Mouse (Mus musculus): ENCODE data around the gene Tnfrsf8. TPM values are rescaled to one million over a fixed set of nuclear protein-coding genes. Genes with fewer than 3 reads are reported as not detected.
A peak's percentile ranks its signal among the peaks of the same experiment; 100 is the strongest.

Gene Tnfrsf8
- polyA plus RNA-seq, 1 experiment from 2014 or later, result 0.05 TPM

DNA sequence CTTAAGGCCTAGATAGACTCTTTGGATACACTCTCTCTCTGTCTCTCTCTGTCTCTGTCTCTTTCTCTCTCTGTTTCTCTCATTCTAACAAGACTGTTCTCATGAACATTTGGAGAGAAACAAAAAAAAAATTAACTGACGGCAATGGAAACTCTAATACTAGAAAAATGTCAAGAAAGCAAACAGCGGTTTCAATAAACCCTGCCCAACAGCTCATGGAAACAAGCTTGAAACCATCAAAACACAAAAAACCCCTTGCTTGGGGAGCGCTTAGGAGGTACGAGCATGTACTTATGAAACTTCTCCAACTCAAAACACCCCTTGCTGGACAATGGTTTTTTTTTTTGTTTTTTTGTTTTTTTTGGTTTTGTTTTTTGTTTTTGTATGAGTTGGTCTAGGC lies 30.3 kb downstream of the Tnfrsf8 start:
- no peaks in the 10 kb centered on the region for H3K4me1 ChIP-seq (ENCODE audit: insufficient read depth, low read depth, low read length)
- no peak overlapping the region for H3K9ac ChIP-seq (replicated peaks; ENCODE audit: low read depth)
- H3K4me2 ChIP-seq (replicated peaks; ENCODE audit: low read depth, low read length), result no peak overlapping the region
- TF ChIP-seq CTCF (IDR thresholded peaks at IDR 0.05) (no peak), EP300 (IDR thresholded peaks at IDR 0.05) (no peak)
- H3K36me3 ChIP-seq (ENCODE audit: insufficient read depth, low read length), result no peaks in the 10 kb centered on the region
- 89% methylated on average over 4 of the region's 4 CpGs for WGBS
- no peaks in the 10 kb centered on the region for H3K9me3 ChIP-seq (ENCODE audit: low read length)
- DNase-seq (ENCODE audit: low spot score) (no peak), ATAC-seq (no peak)
- H3K4me3 ChIP-seq (ENCODE audit: low read depth, low read length), result no peak overlapping the region
- no peak overlapping the region for H3K27ac ChIP-seq (ENCODE audit: low read length)
- H3K27me3 ChIP-seq (replicated peaks; ENCODE audit: insufficient read depth, low read length), result no peaks in the 10 kb centered on the region

DNA sequence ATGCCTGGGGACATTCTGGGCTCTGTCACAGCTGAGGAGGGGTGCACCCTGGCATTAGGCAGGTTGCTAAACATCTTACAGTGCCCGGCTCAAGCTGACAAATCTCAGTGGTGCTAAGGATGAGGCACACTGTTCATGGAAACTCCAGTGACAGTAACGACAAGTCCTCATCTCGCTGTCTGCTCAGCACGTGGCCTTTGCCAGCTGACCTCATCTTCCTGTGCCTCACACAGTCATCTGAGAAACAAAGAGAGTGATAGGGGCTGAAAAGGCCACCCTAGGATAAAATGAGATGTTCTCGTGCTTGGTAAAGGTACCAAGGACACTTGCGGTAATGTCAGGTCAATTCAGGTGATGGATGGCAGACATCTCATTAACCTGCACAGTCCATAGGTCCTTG lies 31.5 kb downstream of the Tnfrsf8 start:
- no peak for TF ChIP-seq EP300 (IDR thresholded peaks at IDR 0.05)
- TF ChIP-seq CTCF (IDR thresholded peaks at IDR 0.05), result no peak
- Histone ChIP-seq H3K27ac (ENCODE audit: low read length) (no peak overlapping the region), H3K4me2 (replicated peaks; ENCODE audit: low read depth, low read length) (no peak overlapping the region), H3K4me3 (ENCODE audit: low read depth, low read length) (no peak overlapping the region), H3K9me3 (ENCODE audit: low read length) (no peaks in the 10 kb centered on the region), H3K4me1 (ENCODE audit: insufficient read depth, low read depth, low read length) (no peaks in the 10 kb centered on the region), H3K36me3 (ENCODE audit: insufficient read depth, low read length) (no peaks in the 10 kb centered on the region), H3K9ac (replicated peaks; ENCODE audit: low read depth) (no peak overlapping the region), H3K27me3 (replicated peaks; ENCODE audit: insufficient read depth, low read length) (no peaks in the 10 kb centered on the region)
- ATAC-seq (no peak), DNase-seq (ENCODE audit: low spot score) (no peak)
- 63% methylated on average over 6 of the region's 6 CpGs for WGBS

- no peak overlapping the region for H3K4me3 ChIP-seq (ENCODE audit: low read depth, low read length)
- DNase-seq (ENCODE audit: low spot score) (peak; percentile 68), ATAC-seq (peak; percentile 63)
- no peak overlapping the region for H3K27ac ChIP-seq (ENCODE audit: low read length)
- H3K9ac ChIP-seq (replicated peaks; ENCODE audit: low read depth), result no peak overlapping the region
- no peaks in the 10 kb centered on the region for H3K9me3 ChIP-seq (ENCODE audit: low read length)
- H3K36me3 ChIP-seq (ENCODE audit: insufficient read depth, low read length), result no peaks in the 10 kb centered on the region
- 0 out of 2 replicates have a peak, but pooled peaks have one; percentile 44 for TF ChIP-seq EP300 (IDR thresholded peaks at IDR 0.05)
- TF ChIP-seq CTCF (IDR thresholded peaks at IDR 0.05), result no peak
- WGBS, result 78% methylated on average over 6 of the region's 6 CpGs
- H3K27me3 ChIP-seq (replicated peaks; ENCODE audit: insufficient read depth, low read length), result no peaks in the 10 kb centered on the region
- H3K4me2 ChIP-seq (replicated peaks; ENCODE audit: low read depth, low read length), result no peak overlapping the region
- H3K4me1 ChIP-seq (ENCODE audit: insufficient read depth, low read depth, low read length), result no peaks in the 10 kb centered on the region
These were observed 34.0 kb downstream of the Tnfrsf8 start for GRCm38 (mm10) chr4:145280966-145281365.

- Histone ChIP-seq H3K4me2 (replicated peaks; ENCODE audit: low read depth, low read length) (no peak overlapping the region), H3K27ac (ENCODE audit: low read length) (no peak overlapping the region), H3K9ac (replicated peaks; ENCODE audit: low read depth) (no peak overlapping the region), H3K9me3 (ENCODE audit: low read length) (no peaks in the 10 kb centered on the region), H3K36me3 (ENCODE audit: insufficient read depth, low read length) (no peaks in the 10 kb centered on the region), H3K4me1 (ENCODE audit: insufficient read depth, low read depth, low read length) (no peaks in the 10 kb centered on the region), H3K27me3 (replicated peaks; ENCODE audit: insufficient read depth, low read length) (no peaks in the 10 kb centered on the region), H3K4me3 (ENCODE audit: low read depth, low read length) (no peak overlapping the region)
- TF ChIP-seq CTCF (IDR thresholded peaks at IDR 0.05), result no peak
- TF ChIP-seq EP300 (IDR thresholded peaks at IDR 0.05), result peak; percentile 69
- WGBS, result 53% methylated on average over 3 of the region's 3 CpGs
- peak; percentile 72 for ATAC-seq
- DNase-seq (ENCODE audit: low spot score), result peak; percentile 68
These were observed 36.1 kb downstream of the Tnfrsf8 start for GRCm38 (mm10) chr4:145278724-145279370.

- TF ChIP-seq CTCF (IDR thresholded peaks at IDR 0.05) (no peak), EP300 (IDR thresholded peaks at IDR 0.05) (no peak)
- Histone ChIP-seq H3K9me3 (ENCODE audit: low read length) (no peaks in the 10 kb centered on the region), H3K36me3 (ENCODE audit: insufficient read depth, low read length) (no peaks in the 10 kb centered on the region), H3K4me2 (replicated peaks; ENCODE audit: low read depth, low read length) (no peak overlapping the region), H3K4me3 (ENCODE audit: low read depth, low read length) (no peak overlapping the region), H3K9ac (replicated peaks; ENCODE audit: low read depth) (no peak overlapping the region), H3K27ac (ENCODE audit: low read length) (no peak overlapping the region), H3K4me1 (ENCODE audit: insufficient read depth, low read depth, low read length) (0 out of 2 replicates have a peak, but pooled peaks cover 4% of the 10 kb centered on the region), H3K27me3 (replicated peaks; ENCODE audit: insufficient read depth, low read length) (no peaks in the 10 kb centered on the region)
- WGBS, result 88% methylated on average over 2 of the region's 2 CpGs
- DNase-seq (ENCODE audit: low spot score), result no peak
- no peak for ATAC-seq
These were observed 36.7 kb downstream of the Tnfrsf8 start for GRCm38 (mm10) chr4:145278231-145278630.

GRCm38 (mm10) chr4:145276368-145277249 lies 38.4 kb downstream of the Tnfrsf8 start:
- 0 out of 2 replicates have a peak, but pooled peaks cover 4% of the 10 kb centered on the region for H3K4me1 ChIP-seq (ENCODE audit: insufficient read depth, low read depth, low read length)

More at GRCm38 (mm10) chr4:145276368-145277249, 38.4 kb downstream of the Tnfrsf8 start:
- WGBS, result 74% methylated on average over 6 of the region's 6 CpGs
- DNase-seq (ENCODE audit: low spot score) (peak; percentile 14), ATAC-seq (no peak)
- Histone ChIP-seq H3K9me3 (ENCODE audit: low read length) (no peaks in the 10 kb centered on the region), H3K4me2 (replicated peaks; ENCODE audit: low read depth, low read length) (no peak overlapping the region), H3K36me3 (ENCODE audit: insufficient read depth, low read length) (no peaks in the 10 kb centered on the region), H3K9ac (replicated peaks; ENCODE audit: low read depth) (no peak overlapping the region), H3K27me3 (replicated peaks; ENCODE audit: insufficient read depth, low read length) (no peaks in the 10 kb centered on the region), H3K4me3 (ENCODE audit: low read depth, low read length) (no peak overlapping the region), H3K27ac (ENCODE audit: low read length) (no peak overlapping the region)
- TF ChIP-seq EP300 (IDR thresholded peaks at IDR 0.05), result no peak
- TF ChIP-seq CTCF (IDR thresholded peaks at IDR 0.05), result no peak

Data from lung, postnatal 0 days (tissue).